Mouse (Mus musculus): Measurements from ENCODE around the gene Plce1. TPM values are rescaled to one million over a fixed set of nuclear protein-coding genes. Genes with fewer than 3 reads are reported as not detected.

Plce1 gene
- polyA plus RNA-seq, 1 experiment, result 1.6 TPM

DNA sequence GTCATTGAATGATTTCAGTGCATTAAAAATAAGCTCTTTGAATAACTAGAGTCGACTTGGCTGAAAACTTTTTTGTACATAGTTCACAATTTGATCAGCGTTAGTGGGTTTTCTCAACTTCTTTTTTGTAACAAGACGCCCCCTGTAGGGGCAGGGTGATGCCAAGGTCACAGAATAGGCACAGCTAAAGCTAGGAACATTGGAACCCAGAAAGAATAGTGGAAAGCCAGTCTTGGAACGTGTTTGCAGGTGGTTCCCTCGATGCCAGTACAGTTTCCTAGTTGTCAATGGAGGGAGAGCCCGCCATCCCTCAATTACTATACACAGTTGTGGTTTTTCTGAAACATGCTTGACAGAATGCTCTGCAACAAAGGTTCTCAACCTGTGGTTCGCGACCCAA, 997 bp downstream of the Plce1 start:
- no peak for TF ChIP-seq CTCF (IDR thresholded peaks at IDR 0.05; ENCODE audit: control insufficient read depth, insufficient read depth, low read length)
- no peak for TF ChIP-seq POLR2A (IDR thresholded peaks at IDR 0.05; ENCODE audit: borderline replicate concordance, control insufficient read depth, low read depth, low read length)
- no peak overlapping the region for H3K4me3 ChIP-seq (replicated peaks; ENCODE audit: control insufficient read depth, low read depth, low read length)
- H3K4me1 ChIP-seq (ENCODE audit: control insufficient read depth, insufficient read depth, low read length), result no peaks in the 10 kb centered on the region; the same call in 1 of the 2 replicates
- H3K27ac ChIP-seq (ENCODE audit: control insufficient read depth, insufficient read depth, low read depth, low read length, poor library complexity), result no peak overlapping the region
- WGBS, result 17% methylated on average over 8 of the region's 8 CpGs

DNA sequence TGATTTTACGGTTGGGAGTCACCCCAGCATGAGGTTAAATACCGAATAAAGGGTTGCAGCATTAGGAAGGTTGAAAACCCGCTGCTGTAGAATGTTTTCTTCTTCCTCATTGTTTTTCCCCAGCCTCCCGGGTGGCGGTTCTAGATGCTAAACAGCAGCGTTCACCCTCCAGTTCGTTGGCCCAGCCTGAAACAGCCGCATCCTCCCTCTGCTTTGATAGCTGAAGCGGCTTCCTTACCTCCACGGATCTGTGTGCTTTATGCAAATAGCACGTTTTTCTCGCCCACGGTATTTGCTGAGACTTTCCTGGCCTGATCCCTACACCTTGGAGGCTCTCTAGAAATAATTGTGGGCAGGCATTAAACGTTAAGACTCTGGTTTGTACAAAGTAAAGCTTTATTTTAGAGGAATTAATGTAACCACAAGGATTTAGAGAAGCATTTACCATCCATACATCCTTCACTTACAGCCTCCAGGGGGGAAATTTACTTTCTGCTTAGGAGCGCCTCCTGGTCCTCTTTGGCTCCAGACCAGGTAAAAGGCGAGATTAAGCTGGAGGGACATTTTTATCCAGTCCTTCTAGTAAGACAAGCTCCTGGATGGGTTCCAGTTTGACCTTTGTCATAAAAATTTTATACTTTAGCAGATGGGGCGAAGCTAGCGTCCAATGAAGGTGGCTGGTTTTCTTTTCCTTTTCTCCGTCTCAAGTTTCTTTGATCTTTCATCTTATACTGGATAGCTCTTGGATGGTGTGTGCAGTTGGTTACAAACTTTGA, 1.7 kb downstream of the Plce1 start:
- Histone ChIP-seq H3K4me1 (ENCODE audit: control insufficient read depth, insufficient read depth, low read length) (no peaks in the 10 kb centered on the region; the same call in 1 of the 2 replicates), H3K27ac (ENCODE audit: control insufficient read depth, insufficient read depth, low read depth, low read length, poor library complexity) (no peak overlapping the region), H3K4me3 (replicated peaks; ENCODE audit: control insufficient read depth, low read depth, low read length) (no peak overlapping the region)
- WGBS, result 27% methylated on average over 19 of the region's 19 CpGs
- TF ChIP-seq POLR2A (IDR thresholded peaks at IDR 0.05; ENCODE audit: borderline replicate concordance, control insufficient read depth, low read depth, low read length) (no peak), CTCF (IDR thresholded peaks at IDR 0.05; ENCODE audit: control insufficient read depth, insufficient read depth, low read length) (no peak)

DNA sequence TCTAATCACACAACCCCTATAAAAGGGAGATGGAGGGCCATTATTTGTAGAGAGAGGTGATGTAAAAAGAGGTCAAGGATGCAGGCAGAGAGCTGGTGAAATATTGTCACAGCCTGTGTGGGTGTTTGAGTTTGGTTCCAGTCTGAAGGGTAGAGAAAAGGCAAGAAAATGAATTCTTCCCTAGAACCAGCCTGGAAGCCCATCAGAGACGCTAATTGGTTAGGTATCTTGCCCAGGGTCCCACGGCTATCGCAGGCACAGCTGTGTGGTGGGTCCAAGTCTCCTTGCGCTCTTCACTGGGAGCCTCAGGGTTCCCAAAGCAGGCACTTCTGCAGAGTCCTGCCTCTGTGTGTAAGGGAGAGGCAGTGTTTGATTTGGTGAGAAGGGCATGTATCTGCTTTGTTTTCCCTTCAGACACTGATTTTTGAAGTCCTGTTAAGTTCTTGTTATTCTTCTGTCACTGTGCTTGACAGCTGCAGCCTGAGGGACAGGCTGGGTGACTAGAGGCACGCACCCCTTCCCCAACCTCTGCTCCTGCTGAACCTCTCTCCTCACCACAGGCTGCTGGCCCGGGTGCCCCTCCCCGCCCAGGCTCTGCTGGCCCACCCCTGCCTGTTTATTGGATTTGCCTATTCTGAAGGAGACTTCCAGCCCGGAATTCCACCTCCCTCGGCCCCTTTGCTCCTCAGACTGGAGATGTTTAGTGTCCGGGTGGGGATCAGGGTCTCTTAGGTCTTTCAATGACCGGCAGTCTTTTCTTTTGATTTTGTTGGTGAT, 5.1 kb downstream of the Plce1 start:
- Histone ChIP-seq H3K27ac (ENCODE audit: control insufficient read depth, insufficient read depth, low read depth, low read length, poor library complexity) (no peak overlapping the region), H3K4me3 (replicated peaks; ENCODE audit: control insufficient read depth, low read depth, low read length) (no peak overlapping the region), H3K4me1 (ENCODE audit: control insufficient read depth, insufficient read depth, low read length) (no peaks in the 10 kb centered on the region)
- WGBS, result 48% methylated on average over 11 of the region's 11 CpGs
- no peak for TF ChIP-seq POLR2A (IDR thresholded peaks at IDR 0.05; ENCODE audit: borderline replicate concordance, control insufficient read depth, low read depth, low read length)
- TF ChIP-seq CTCF (IDR thresholded peaks at IDR 0.05; ENCODE audit: control insufficient read depth, insufficient read depth, low read length), result no peak

DNA sequence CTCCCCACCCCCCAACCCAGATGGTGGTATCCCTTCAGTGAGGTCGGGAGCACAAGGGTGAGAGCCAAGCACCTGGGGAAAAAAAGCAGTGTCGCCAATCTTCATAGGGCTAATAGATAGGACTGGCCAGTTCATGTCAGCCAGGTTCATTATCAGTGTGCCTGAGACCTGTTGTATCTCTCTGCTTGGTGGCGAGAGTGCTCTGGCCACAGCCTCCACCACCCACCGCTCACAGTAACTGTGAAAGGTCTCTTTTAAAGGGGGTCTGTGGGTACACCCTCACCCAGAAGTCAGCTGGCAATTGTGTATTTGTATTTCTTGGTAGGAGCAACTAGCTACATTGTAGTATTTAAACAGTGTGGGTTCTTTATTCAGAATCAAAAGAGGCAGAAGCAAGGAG, 6.6 kb downstream of the Plce1 start:
- no peak for TF ChIP-seq POLR2A (IDR thresholded peaks at IDR 0.05; ENCODE audit: borderline replicate concordance, control insufficient read depth, low read depth, low read length)
- no peak for TF ChIP-seq CTCF (IDR thresholded peaks at IDR 0.05; ENCODE audit: control insufficient read depth, insufficient read depth, low read length)
- H3K4me1 ChIP-seq (ENCODE audit: control insufficient read depth, insufficient read depth, low read length), result no peaks in the 10 kb centered on the region
- WGBS, result 68% methylated on average over 4 of the region's 4 CpGs
- H3K27ac ChIP-seq (ENCODE audit: control insufficient read depth, insufficient read depth, low read depth, low read length, poor library complexity), result no peak overlapping the region
- no peak overlapping the region for H3K4me3 ChIP-seq (replicated peaks; ENCODE audit: control insufficient read depth, low read depth, low read length)

DNA sequence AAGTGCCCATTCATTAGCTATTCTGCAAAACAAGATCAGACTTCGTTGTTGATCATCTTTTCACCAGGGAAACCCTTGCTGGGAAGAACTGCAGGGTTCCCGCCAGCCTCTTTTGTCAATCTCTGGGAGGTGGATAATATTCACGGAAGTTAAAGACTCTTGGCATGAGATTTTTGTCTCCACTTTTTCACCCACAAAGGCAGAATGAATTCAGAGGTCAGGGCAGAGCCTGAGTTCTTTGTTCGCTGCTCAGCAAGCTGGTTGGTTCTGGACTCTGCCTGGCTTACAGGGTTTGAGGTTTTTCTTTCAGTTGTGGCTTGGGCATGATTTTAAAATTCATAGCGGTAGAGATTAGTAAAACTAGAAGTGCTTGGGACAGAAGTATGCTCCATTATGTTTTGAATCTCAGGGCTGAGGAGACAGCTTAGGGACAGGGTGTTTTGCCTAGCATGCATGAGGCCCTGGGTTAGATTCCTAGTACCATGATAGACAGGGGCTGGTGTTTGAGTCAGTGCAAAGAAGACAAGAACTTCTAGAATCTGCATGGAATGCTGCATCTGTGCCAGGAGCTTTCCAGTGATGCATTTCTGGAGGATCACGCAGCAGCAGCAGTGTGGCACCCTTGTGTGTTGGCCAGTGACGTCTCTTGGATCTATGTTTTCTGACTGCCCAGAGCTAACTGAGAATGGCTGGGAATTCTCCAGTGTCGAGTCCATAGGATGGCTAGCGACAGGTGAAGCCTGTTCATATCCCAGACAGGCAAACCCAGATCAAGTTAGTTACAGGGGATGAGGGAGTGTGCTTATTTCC, 7.4 kb downstream of the Plce1 start:
- Histone ChIP-seq H3K27ac (ENCODE audit: control insufficient read depth, insufficient read depth, low read depth, low read length, poor library complexity) (no peak overlapping the region), H3K4me1 (ENCODE audit: control insufficient read depth, insufficient read depth, low read length) (no peaks in the 10 kb centered on the region), H3K4me3 (replicated peaks; ENCODE audit: control insufficient read depth, low read depth, low read length) (no peak overlapping the region)
- no peak for TF ChIP-seq POLR2A (IDR thresholded peaks at IDR 0.05; ENCODE audit: borderline replicate concordance, control insufficient read depth, low read depth, low read length)
- no peak for TF ChIP-seq CTCF (IDR thresholded peaks at IDR 0.05; ENCODE audit: control insufficient read depth, insufficient read depth, low read length)
- 72% methylated on average over 9 of the region's 9 CpGs for WGBS

DNA sequence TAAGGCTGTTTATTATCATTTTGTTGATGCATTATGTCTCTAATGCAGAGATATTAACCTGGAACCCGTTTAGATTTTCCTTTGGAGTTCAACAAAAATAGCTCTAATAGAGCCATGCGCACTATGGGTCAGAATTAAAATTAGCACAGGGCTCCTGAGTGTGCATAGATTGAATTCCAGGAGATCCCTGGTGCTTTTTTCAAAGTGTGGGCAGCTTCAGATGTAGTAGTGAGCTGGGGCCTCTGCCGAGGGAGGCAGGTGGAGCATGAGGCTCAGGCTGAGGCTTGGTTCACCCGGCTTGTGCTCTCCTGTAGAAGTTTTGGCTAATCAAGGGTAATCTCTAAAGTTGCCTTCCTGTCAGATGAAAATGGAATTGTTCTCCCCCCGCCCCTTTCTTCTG, 17.3 kb downstream of the Plce1 start:
- 75% methylated on average over 5 of the region's 5 CpGs for WGBS
- no peak overlapping the region for H3K4me3 ChIP-seq (replicated peaks; ENCODE audit: control insufficient read depth, low read depth, low read length)
- no peak overlapping the region for H3K27ac ChIP-seq (ENCODE audit: control insufficient read depth, insufficient read depth, low read depth, low read length, poor library complexity)
- no peaks in the 10 kb centered on the region for H3K4me1 ChIP-seq (ENCODE audit: control insufficient read depth, insufficient read depth, low read length)
- TF ChIP-seq CTCF (IDR thresholded peaks at IDR 0.05; ENCODE audit: control insufficient read depth, insufficient read depth, low read length) (no peak), POLR2A (IDR thresholded peaks at IDR 0.05; ENCODE audit: borderline replicate concordance, control insufficient read depth, low read depth, low read length) (no peak)

DNA sequence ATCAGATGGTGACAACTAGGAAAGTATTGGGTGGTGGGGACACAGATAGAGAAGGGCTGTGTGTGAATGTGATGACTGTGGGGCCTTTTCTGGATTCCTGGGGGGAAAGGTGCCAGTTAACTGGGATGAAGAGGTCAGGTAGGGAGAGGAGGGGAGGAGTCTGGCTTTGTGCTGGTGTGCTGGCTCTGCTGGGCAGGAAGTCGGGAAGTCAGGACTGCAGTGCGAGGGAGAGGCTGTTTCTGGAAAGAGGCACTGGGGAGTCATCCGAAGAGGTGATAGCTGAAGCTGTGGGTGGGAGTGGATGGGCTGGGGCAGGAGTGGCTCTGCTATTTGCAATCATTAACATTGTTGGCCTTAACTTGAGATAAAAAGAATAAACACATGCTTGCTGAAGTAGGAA, 23.7 kb downstream of the Plce1 start:
- Histone ChIP-seq H3K27ac (ENCODE audit: control insufficient read depth, insufficient read depth, low read depth, low read length, poor library complexity) (no peak overlapping the region), H3K4me3 (replicated peaks; ENCODE audit: control insufficient read depth, low read depth, low read length) (no peak overlapping the region), H3K4me1 (ENCODE audit: control insufficient read depth, insufficient read depth, low read length) (no peaks in the 10 kb centered on the region)
- no peak for TF ChIP-seq CTCF (IDR thresholded peaks at IDR 0.05; ENCODE audit: control insufficient read depth, insufficient read depth, low read length)
- TF ChIP-seq POLR2A (IDR thresholded peaks at IDR 0.05; ENCODE audit: borderline replicate concordance, control insufficient read depth, low read depth, low read length), result no peak
- 61% methylated on average over 3 of the region's 3 CpGs for WGBS

DNA sequence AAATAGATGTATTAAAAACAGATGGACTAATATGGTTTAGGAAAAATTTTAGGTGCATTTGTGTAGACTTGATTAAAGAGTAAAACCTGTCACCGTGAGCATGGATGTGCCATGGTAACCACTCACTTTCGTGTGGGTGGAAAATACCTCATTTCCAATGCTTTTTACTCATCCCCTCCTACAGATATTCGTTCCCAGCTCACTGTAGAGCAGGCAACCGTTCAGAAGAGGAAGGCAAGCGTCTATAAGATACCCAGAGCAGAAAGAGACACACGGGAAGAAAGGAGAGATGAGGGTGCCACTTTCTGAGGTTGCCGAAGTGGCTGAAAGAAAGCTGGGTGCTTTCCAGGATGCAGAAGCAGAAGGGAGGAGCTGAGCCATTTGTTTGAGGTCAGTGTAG, 25.2 kb downstream of the Plce1 start:
- WGBS, result 75% methylated on average over 7 of the region's 7 CpGs
- Histone ChIP-seq H3K4me1 (ENCODE audit: control insufficient read depth, insufficient read depth, low read length) (no peaks in the 10 kb centered on the region), H3K4me3 (replicated peaks; ENCODE audit: control insufficient read depth, low read depth, low read length) (no peak overlapping the region), H3K27ac (ENCODE audit: control insufficient read depth, insufficient read depth, low read depth, low read length, poor library complexity) (no peak overlapping the region)
- TF ChIP-seq POLR2A (IDR thresholded peaks at IDR 0.05; ENCODE audit: borderline replicate concordance, control insufficient read depth, low read depth, low read length) (no peak), CTCF (IDR thresholded peaks at IDR 0.05; ENCODE audit: control insufficient read depth, insufficient read depth, low read length) (no peak)
